8 mouse cellular contexts compared by ENCODE assay signal in the genomic region with DNA sequence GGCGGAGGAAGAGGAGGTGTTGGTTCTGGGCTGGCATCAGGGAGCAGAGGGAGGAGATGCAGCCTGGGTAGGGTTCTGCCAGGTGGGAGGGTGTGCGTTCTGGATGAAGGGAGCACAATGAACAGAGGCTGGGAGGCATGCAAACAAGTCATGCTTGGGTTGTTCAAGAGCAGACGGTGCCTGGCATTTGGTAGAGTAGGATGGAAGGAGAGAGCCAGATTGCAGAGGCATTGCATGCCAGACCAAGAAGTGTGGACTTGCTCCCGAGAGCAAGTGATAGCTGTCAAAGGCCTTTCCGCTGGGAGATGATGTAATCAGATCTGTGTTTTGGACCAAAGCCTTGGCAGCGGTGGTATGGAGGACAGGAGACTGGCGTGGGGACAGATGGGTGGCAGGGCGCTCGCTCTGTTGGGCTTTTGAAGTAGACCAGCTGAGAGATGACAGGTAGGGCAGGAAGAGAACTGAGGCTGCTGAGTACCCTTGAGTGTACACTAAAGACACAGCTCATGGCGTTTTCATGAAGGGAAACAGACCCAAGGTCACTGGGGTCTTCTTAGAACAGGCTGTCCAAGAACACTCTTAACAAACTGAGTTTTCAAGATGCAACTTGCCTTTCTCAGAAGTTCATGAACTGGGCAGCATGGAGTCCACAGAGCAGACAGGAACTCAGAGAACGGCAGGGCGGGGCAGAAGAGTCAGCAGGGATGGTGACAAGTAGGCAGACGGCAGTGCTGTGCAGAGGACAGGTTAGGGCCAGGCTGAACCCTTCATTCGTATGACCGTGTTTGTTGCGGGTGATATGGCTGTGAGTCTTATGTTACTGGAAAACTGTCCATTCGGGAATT. TPM values are rescaled to one million over a fixed set of nuclear protein-coding genes. Genes with fewer than 3 reads are reported as not detected.
A peak's percentile ranks its signal among the peaks of the same experiment; 100 is the strongest.
DNase-seq lines count a peak whose midpoint lies in the region; ATAC-seq and TF ChIP-seq lines count a peak whose summit lies in the region.

No protein-coding gene starts in this region.

- H3K27ac ChIP-seq in heart, embryonic 12.5 days (ENCODE audit: poor library complexity, severe bottlenecking), result peak overlapping the region; percentile 83
- H3K27ac ChIP-seq in liver, embryonic 11.5 days (ENCODE audit: low read depth, low read length), result no peak overlapping the region

- peaks cover 37% of the 10 kb centered on the region for H3K27me3 ChIP-seq in megakaryocyte, embryonic 14.5 days (replicated peaks)
- no peaks in the 10 kb centered on the region for H3K27me3 ChIP-seq in heart, embryonic 12.5 days (replicated peaks)
- H3K27me3 ChIP-seq in myocyte (ENCODE audit: control insufficient read depth, insufficient read depth, insufficient read length), result no peaks in the 10 kb centered on the region
- H3K27me3 ChIP-seq in liver, embryonic 11.5 days (replicated peaks; ENCODE audit: control insufficient read depth, insufficient read depth, low read length), result no peaks in the 10 kb centered on the region

- ATAC-seq in megakaryocyte, adult 5-6 weeks (ENCODE audit: poor library complexity, severe bottlenecking), result no peak
- peak; percentile 75 for ATAC-seq in cerebellum, adult (ENCODE audit: insufficient number of reproducible peaks, low FRiP score, low TSS enrichment)
- ATAC-seq in heart, embryonic 12.5 days (ENCODE audit: insufficient number of reproducible peaks, low FRiP score), result peak; percentile 26; the same call in 1 of the 2 replicates
- no peak for ATAC-seq in liver, embryonic 11.5 days (replicated peaks; ENCODE audit: low FRiP score)

- H3K4me2 ChIP-seq in heart, embryonic 12.5 days, result peak overlapping the region; percentile 11
- H3K4me2 ChIP-seq in myocyte (ENCODE audit: low read depth), result no peak overlapping the region
- H3K4me2 ChIP-seq in liver, embryonic 11.5 days, result no peak overlapping the region

- intact Hi-C loops in left cerebral cortex, postnatal 14 days (cut with DNase I), result no loop called here

- peaks cover 31% of the 10 kb centered on the region for H3K4me1 ChIP-seq in megakaryocyte, embryonic 14.5 days
- peaks cover 72% of the 10 kb centered on the region for H3K4me1 ChIP-seq in heart, embryonic 12.5 days (replicated peaks)
- peaks cover 8% of the 10 kb centered on the region for H3K4me1 ChIP-seq in liver, embryonic 11.5 days (replicated peaks; ENCODE audit: control insufficient read depth, insufficient read depth, low read length)

- DNase-seq in kidney, postnatal 14 days, result peak; percentile 52
- DNase-seq in left cerebral cortex, postnatal 14 days (ENCODE audit: low spot score in 2 of 2), result no peak
- DNase-seq in liver, embryonic 11.5 days (ENCODE audit: low spot score), result no peak

- H3ac ChIP-seq in myocyte (ENCODE audit: control insufficient read depth, insufficient read length), result no peak overlapping the region

- peaks cover 5% of the 10 kb centered on the region for H3K36me3 ChIP-seq in megakaryocyte, embryonic 14.5 days (replicated peaks; ENCODE audit: low read length)
- H3K36me3 ChIP-seq in heart, embryonic 12.5 days, result peaks cover 4% of the 10 kb centered on the region; the same call in 1 of the 2 replicates
- H3K36me3 ChIP-seq in myocyte (ENCODE audit: control insufficient read depth, insufficient read depth), result no peaks in the 10 kb centered on the region
- no peaks in the 10 kb centered on the region; the same call in 1 of the 2 replicates for H3K36me3 ChIP-seq in liver, embryonic 11.5 days (ENCODE audit: control insufficient read depth, insufficient read depth, low read length)

- peaks cover 100% of the 10 kb centered on the region for H3K79me2 ChIP-seq in myocyte (ENCODE audit: control insufficient read depth, insufficient read depth)

- 44% methylated on average over 17 of the region's 17 CpGs for WGBS in heart, embryonic 12.5 days
- WGBS in liver, embryonic 11.5 days, result 74% methylated on average over 17 of the region's 17 CpGs

- TF ChIP-seq POLR2A in myocyte (IDR thresholded peaks at IDR 0.05; ENCODE audit: insufficient read length, low read depth), result no peak

- H3K4me3 ChIP-seq in megakaryocyte, embryonic 14.5 days (replicated peaks), result peak overlapping the region; percentile 31
- no peak overlapping the region for H3K4me3 ChIP-seq in heart, embryonic 12.5 days
- H3K4me3 ChIP-seq in myocyte, result no peak overlapping the region
- H3K4me3 ChIP-seq in liver, embryonic 11.5 days (ENCODE audit: low read depth, low read length), result no peak overlapping the region

- peaks cover 6% of the 10 kb centered on the region for H3K9me3 ChIP-seq in megakaryocyte, embryonic 14.5 days
- no peaks in the 10 kb centered on the region for H3K9me3 ChIP-seq in heart, embryonic 12.5 days (replicated peaks)
- H3K9me3 ChIP-seq in liver, embryonic 11.5 days (ENCODE audit: control insufficient read depth, low read length), result no peaks in the 10 kb centered on the region

- no peak overlapping the region for H3K9ac ChIP-seq in heart, embryonic 12.5 days
- H3K9ac ChIP-seq in liver, embryonic 11.5 days (ENCODE audit: low read depth, low read length), result no peak overlapping the region

TF ChIP-seq in myocyte, 11 proteins besides CTCF, POLR2A, EP300 and RAD21:
- TF ChIP-seq USF1 (IDR thresholded peaks at IDR 0.05; ENCODE audit: low read depth) (no peak), CEBPB (IDR thresholded peaks at IDR 0.05; ENCODE audit: insufficient read depth, poor library complexity, severe bottlenecking) (peak; percentile 80)

RNA-seq across cellular contexts. Expression of a gene that starts 16.4 kb away (rescaled TPM):
- 0.91 and 1.00 TPM in 2 replicates for polyA plus RNA-seq in megakaryocyte, embryonic 14.5 days (2012; ENCODE audit: insufficient read depth, low replicate concordance)
- total RNA-seq in megakaryocyte, adult 5-6 weeks (2015), result 1.2 and 1.7 TPM in 2 replicates
- total RNA-seq in megakaryocyte, adult 5-6 weeks (2017), result 1.7 and 5.7 TPM in 2 replicates
- polyA plus RNA-seq in heart, embryonic 12.5 days (2016; fragmentation: Nextera tagmentation; extraction: Ambion mirVana), result 37.4 and 40.9 TPM in 2 replicates
- polyA plus RNA-seq in myocyte (2012; fragmentation: generic; extraction: Trizol), result 24.7 TPM
- 10 to 100 TPM; 13.0 to 14.9 TPM for total RNA-seq in left cerebral cortex, postnatal 14 days (2021)
- 11.8 and 12.5 TPM in 2 replicates for polyA plus RNA-seq in liver, embryonic 11.5 days (2014; fragmentation: Nextera tagmentation; extraction: Ambion mirVana)

Comparison
In these comparisons a context has a peak if more than half of its experiments do, and no peak if none do; other contexts are left out.
1. ATAC-seq: peak in cerebellum, adult (single experiment) and heart, embryonic 12.5 days (single experiment); none in megakaryocyte, adult 5-6 weeks (single experiment) and liver, embryonic 11.5 days (single experiment).